Mouse (Mus musculus): Measurements from ENCODE around the gene Cirbp. TPM values are rescaled to one million over a fixed set of nuclear protein-coding genes. Genes with fewer than 3 reads are reported as not detected.
A peak's percentile ranks its signal among the peaks of the same experiment; 100 is the strongest.
"Not testable (repeated sequence)": the region's sequence is repeated elsewhere in the genome, so short reads cannot be mapped to it uniquely, and the experiment has no call there.

The Cirbp gene
- total and polyA plus RNA-seq, 2 experiments from 2014 or later = 121 to 330 TPM

- no peaks in the 10 kb centered on the region for H3K36me3 ChIP-seq (replicated peaks; ENCODE audit: control insufficient read depth, insufficient read depth, low read length)
- H3K4me2 ChIP-seq (ENCODE audit: low read depth, low read length) = peak overlapping the region; percentile 87
- TF ChIP-seq CTCF (IDR thresholded peaks at IDR 0.05; ENCODE audit: low read depth) (no peak), EP300 (IDR thresholded peaks at IDR 0.05; ENCODE audit: low read depth) (no peak)
- ATAC-seq (ENCODE audit: insufficient read depth, low read depth) (no peak), DNase-seq (ENCODE audit: low spot score) (no peak)
- H3K4me3 ChIP-seq (ENCODE audit: low read depth, low read length) = peak overlapping the region; percentile 45
- H3K4me1 ChIP-seq (ENCODE audit: control insufficient read depth, insufficient read depth) = peaks cover 60% of the 10 kb centered on the region
- peak overlapping the region; percentile 56 for H3K9ac ChIP-seq (replicated peaks; ENCODE audit: low read depth, low read length)
- H3K9me3 ChIP-seq (replicated peaks; ENCODE audit: control insufficient read depth, low read length) = no peaks in the 10 kb centered on the region
- WGBS = 9% methylated on average over 38 of the region's 44 CpGs
- no peaks in the 10 kb centered on the region for H3K27me3 ChIP-seq (ENCODE audit: control insufficient read depth, insufficient read depth, low read length)
- peak overlapping the region; percentile 76 for H3K27ac ChIP-seq (ENCODE audit: low read depth)
These were observed 1.4 kb upstream of the Cirbp start for GRCm38 (mm10) chr10:80164161-80164997.

GRCm38 (mm10) chr10:80164998-80165344 is 814 bp upstream of the Cirbp start:
- Histone ChIP-seq H3K4me2 (ENCODE audit: low read depth, low read length) (peak overlapping the region; percentile 87), H3K27me3 (ENCODE audit: control insufficient read depth, insufficient read depth, low read length) (no peaks in the 10 kb centered on the region), H3K4me1 (ENCODE audit: control insufficient read depth, insufficient read depth) (peaks cover 57% of the 10 kb centered on the region), H3K27ac (ENCODE audit: low read depth) (peak overlapping the region; percentile 85), H3K36me3 (replicated peaks; ENCODE audit: control insufficient read depth, insufficient read depth, low read length) (peaks cover 4% of the 10 kb centered on the region), H3K4me3 (ENCODE audit: low read depth, low read length) (peak overlapping the region; percentile 45), H3K9me3 (replicated peaks; ENCODE audit: control insufficient read depth, low read length) (no peaks in the 10 kb centered on the region), H3K9ac (replicated peaks; ENCODE audit: low read depth, low read length) (peak overlapping the region; percentile 56)
- peak; percentile 100 for TF ChIP-seq CTCF (IDR thresholded peaks at IDR 0.05; ENCODE audit: low read depth)
- TF ChIP-seq EP300 (IDR thresholded peaks at IDR 0.05; ENCODE audit: low read depth) = no peak; the same call in 1 of the 2 replicates
- under 1% methylated on average over 17 of the region's 17 CpGs for WGBS
- peak; percentile 34 for ATAC-seq (ENCODE audit: insufficient read depth, low read depth)
- peak; percentile 96 for DNase-seq (ENCODE audit: low spot score)

GRCm38 (mm10) chr10:80166136-80166535 is 351 bp downstream of the Cirbp start:
- H3K4me1 ChIP-seq (ENCODE audit: control insufficient read depth, insufficient read depth) = peaks cover 46% of the 10 kb centered on the region
- H3K4me3 ChIP-seq (ENCODE audit: low read depth, low read length); DNase-seq (ENCODE audit: low spot score); ATAC-seq (ENCODE audit: insufficient read depth, low read depth); H3K27me3 ChIP-seq (ENCODE audit: control insufficient read depth, insufficient read depth, low read length); H3K9me3 ChIP-seq (replicated peaks; ENCODE audit: control insufficient read depth, low read length): not testable (repeated sequence)
- WGBS = 80% methylated on average over 4 of the region's 4 CpGs
- peak overlapping the region; percentile 88 for H3K27ac ChIP-seq (ENCODE audit: low read depth)
- peaks cover 16% of the 10 kb centered on the region for H3K36me3 ChIP-seq (replicated peaks; ENCODE audit: control insufficient read depth, insufficient read depth, low read length)
- peak overlapping the region; percentile 87; the same call in 1 of the 2 replicates for H3K4me2 ChIP-seq (ENCODE audit: low read depth, low read length)
- 0 out of 2 replicates have a peak overlapping the region, but pooled peaks have one; percentile 34 for H3K9ac ChIP-seq (replicated peaks; ENCODE audit: low read depth, low read length)

- Histone ChIP-seq H3K9me3 (replicated peaks; ENCODE audit: control insufficient read depth, low read length) (no peaks in the 10 kb centered on the region), H3K4me1 (ENCODE audit: control insufficient read depth, insufficient read depth) (peaks cover 33% of the 10 kb centered on the region), H3K9ac (replicated peaks; ENCODE audit: low read depth, low read length) (peak overlapping the region; percentile 96), H3K36me3 (replicated peaks; ENCODE audit: control insufficient read depth, insufficient read depth, low read length) (peaks cover 28% of the 10 kb centered on the region), H3K4me3 (ENCODE audit: low read depth, low read length) (peak overlapping the region; percentile 90), H3K4me2 (ENCODE audit: low read depth, low read length) (peak overlapping the region; percentile 69), H3K27me3 (ENCODE audit: control insufficient read depth, insufficient read depth, low read length) (no peaks in the 10 kb centered on the region), H3K27ac (ENCODE audit: low read depth) (peak overlapping the region; percentile 100)
- no peak for TF ChIP-seq CTCF (IDR thresholded peaks at IDR 0.05; ENCODE audit: low read depth)
- no peak for TF ChIP-seq EP300 (IDR thresholded peaks at IDR 0.05; ENCODE audit: low read depth)
- peak; percentile 98 for DNase-seq (ENCODE audit: low spot score)
- WGBS = under 1% methylated on average over 47 of the region's 55 CpGs
- ATAC-seq (ENCODE audit: insufficient read depth, low read depth) = peak; percentile 89
These were observed 1.8 kb downstream of the Cirbp start for GRCm38 (mm10) chr10:80167460-80168037.

- Histone ChIP-seq H3K36me3 (replicated peaks; ENCODE audit: control insufficient read depth, insufficient read depth, low read length) (peaks cover 28% of the 10 kb centered on the region), H3K4me1 (ENCODE audit: control insufficient read depth, insufficient read depth) (peaks cover 33% of the 10 kb centered on the region), H3K9me3 (replicated peaks; ENCODE audit: control insufficient read depth, low read length) (no peaks in the 10 kb centered on the region), H3K9ac (replicated peaks; ENCODE audit: low read depth, low read length) (peak overlapping the region; percentile 96), H3K27me3 (ENCODE audit: control insufficient read depth, insufficient read depth, low read length) (no peaks in the 10 kb centered on the region), H3K27ac (ENCODE audit: low read depth) (peak overlapping the region; percentile 100), H3K4me2 (ENCODE audit: low read depth, low read length) (peak overlapping the region; percentile 69), H3K4me3 (ENCODE audit: low read depth, low read length) (peak overlapping the region; percentile 90)
- peak; percentile 61 for ATAC-seq (ENCODE audit: insufficient read depth, low read depth)
- WGBS = under 1% methylated on average over 47 of the region's 48 CpGs
- peak; percentile 91 for DNase-seq (ENCODE audit: low spot score)
- 0 out of 2 replicates have a peak, but pooled peaks have one; percentile 2 for TF ChIP-seq EP300 (IDR thresholded peaks at IDR 0.05; ENCODE audit: low read depth)
- TF ChIP-seq CTCF (IDR thresholded peaks at IDR 0.05; ENCODE audit: low read depth) = no peak
These were observed 2.4 kb downstream of the Cirbp start for GRCm38 (mm10) chr10:80168038-80168661.

Data from heart, postnatal 0 days (tissue).